Mouse (Mus musculus) heart, postnatal 10 days (tissue): ENCODE results near the gene Sumf2. TPM values are rescaled to one million over a fixed set of nuclear protein-coding genes. Genes with fewer than 3 reads are reported as not detected.
"Not testable (repeated sequence)": the region's sequence is repeated elsewhere in the genome, so short reads cannot be mapped to it uniquely, and the experiment has no call there.

Experiments used
- DNase-seq, 2 experiments: peaks; one replicate each; pipeline ENCODE4 v3.0.0; 2021
- intact Hi-C: fragments of 180-260 bp; cut with DNase I; formaldehyde crosslinking; loops from one replicate; pipeline ENCODE4 v1.15.1; 2025
- total RNA-seq, 2 experiments: library from RNA; stranded (reverse); gene quantifications; 2 replicates each; pipeline ENCODE4 v1.2.3; 2021

The Sumf2 gene
- total RNA-seq = 10 to 100 TPM; 15.2 to 15.6 TPM

DNA sequence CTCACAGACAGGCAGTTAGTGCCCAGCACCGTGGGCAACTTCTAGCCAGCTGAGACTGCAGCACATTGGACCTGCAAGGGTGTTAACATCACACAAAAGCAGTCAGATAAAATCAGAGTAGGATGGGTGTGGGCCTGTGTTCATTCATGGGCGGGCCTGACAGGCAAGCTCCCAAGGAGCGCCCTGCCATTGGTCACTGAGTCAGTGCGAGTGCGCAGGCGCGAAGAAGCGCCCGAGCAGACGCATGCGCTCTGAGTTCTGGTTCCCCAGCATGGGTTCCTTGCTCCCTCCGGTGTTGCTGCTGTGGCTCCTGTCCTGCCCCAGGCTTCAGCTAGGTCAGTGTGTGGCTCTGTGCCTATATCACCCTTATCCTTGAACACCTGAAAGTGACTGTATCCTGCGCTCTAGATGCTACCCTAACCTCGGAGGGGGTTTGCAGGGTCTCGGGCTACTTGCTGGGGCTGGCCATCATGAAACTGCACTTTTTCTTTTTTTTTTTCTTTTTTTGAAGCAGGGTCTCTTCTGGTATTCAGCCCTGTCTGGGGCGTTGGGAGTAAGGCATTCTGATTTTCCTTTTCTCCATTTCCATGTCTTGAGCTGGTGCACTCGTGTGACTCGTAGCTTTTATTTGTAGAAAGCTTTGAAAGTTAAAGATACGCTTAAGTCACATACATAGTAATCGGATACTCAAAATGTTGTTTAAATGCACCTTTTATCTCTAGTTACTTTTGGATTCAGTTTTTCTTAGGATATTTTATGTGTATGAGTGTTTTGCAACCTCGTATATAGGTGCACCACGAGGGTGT is at the start of gene Sumf2:
Gene Sumf2, plus strand, starts transcription at position 235 of the 806 bp plus-strand sequence.
- peak; percentile 97 to 98 for DNase-seq
- intact Hi-C loops = no loop called here

DNA sequence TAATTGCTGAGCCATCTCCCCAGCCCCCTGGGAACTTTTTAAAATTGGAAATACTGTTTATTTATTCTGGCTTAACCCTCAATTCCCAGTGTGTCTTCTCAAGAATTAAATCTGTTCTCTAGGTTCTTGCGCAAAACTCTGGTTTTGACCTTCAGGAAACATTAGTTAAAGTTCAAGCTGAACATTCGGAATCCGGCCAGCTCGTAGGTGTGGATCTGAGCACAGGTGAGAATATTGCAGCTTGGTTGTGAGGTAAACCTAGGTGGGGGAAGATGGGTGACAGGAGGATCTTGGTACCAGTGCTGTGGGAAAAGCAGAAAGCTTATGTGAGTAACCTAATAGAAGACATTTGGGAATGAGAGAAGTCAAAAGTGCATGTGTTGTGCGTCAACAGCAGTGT is 1.9 kb upstream of the Sumf2 start:
- intact Hi-C loops = no loop called here

DNA sequence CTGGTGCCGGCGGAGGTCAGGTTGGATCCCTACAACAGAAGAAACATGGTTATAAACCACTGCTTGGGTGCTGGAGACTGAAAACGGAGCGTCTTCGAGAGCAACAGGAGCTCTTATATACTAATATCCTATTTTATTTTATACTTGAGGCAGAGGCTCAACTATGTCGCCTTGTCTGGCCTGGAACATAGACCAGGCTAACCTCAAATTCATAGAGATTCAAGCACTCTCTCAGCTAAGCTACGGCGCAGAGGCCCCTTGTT is 703 bp downstream of the Sumf2 start:
- intact Hi-C loops = no loop called here
- no peak for DNase-seq

More for the DNA sequence above, 1.9 kb upstream of the Sumf2 start:
- no peak for DNase-seq

DNA sequence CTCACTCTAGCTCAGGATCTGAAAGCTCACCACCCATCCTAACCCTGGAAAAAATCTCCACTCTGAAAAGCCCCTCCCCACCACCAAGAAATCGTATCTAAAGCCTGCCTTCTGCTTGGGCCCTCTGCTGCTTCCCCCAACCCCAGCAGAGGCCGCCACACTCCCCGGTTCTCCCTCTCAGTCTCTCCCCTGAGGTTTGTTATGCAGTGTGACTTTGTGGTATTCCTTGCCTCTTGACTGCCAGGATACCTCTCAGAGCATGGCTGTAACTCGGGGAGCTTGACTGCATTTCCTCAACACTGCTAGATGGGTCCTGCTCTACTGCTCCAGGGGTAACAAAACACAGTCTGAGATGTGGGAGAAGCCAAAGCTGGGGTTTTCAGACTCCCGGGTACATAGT is 8.4 kb downstream of the Sumf2 start:
- intact Hi-C loops = no loop called here
- no peak for DNase-seq

DNA sequence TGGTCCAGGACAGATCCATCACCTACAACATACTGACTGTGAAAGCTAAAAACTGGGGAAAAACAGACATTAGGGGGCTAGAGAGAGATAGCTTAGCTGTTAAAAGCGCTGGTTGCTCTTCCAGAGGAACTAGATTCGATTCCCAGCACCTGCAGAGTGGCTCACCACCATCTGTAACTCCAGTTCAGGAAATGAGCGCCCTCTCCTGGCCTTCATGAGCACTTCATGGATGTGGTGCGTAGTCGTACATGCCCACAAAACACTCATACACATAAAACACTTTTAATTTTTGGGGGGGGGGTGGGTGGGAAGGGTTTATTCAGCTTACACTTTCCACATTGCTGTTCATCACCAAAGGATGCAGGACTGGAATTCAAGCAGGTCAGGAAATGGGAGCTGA is 9.6 kb downstream of the Sumf2 start:
- intact Hi-C loops = no loop called here
- DNase-seq = no peak

DNA sequence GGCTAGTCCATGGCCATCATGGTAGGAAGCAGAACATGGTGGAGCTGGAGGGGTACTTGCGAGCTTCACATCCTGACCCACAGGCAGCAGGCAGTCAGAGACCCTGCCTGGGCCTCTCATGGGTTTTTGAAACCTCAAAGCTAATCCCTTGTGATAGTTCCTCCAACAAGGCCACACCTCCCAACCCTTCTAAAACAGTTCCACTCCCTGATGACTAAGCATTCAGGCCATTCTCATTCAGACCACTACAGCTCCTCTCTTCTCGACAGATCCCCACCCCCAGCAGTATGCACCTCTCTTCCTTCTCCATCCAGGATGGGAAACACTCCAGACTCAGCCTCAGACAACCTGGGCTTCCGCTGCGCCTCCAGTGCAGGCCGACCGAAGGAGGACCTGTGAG is 15.5 kb downstream of the Sumf2 start:
- no peak for DNase-seq
- intact Hi-C loops = no loop called here

DNA sequence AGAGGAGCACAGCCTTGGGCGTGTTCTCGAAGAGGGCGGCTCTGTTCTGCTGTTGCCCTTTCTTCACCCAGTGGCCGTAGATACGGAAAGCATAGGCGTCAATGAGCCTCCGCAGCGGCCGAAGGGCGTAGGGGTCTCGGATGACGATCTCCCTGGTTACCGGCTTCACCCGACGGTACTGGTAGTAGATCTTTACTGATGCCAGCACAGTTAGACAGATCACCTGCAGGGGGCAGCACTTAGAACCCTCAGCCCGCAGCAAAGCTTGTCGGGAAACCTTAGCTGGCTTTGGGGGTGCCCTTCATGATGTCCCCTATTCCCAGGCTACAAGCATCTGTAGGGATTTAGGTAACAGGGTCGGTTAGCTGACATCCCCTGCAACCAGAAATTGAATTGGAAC is 17.7 kb downstream of the Sumf2 start:
- intact Hi-C loops = no loop called here
- peak; percentile 35 to 63 for DNase-seq

DNA sequence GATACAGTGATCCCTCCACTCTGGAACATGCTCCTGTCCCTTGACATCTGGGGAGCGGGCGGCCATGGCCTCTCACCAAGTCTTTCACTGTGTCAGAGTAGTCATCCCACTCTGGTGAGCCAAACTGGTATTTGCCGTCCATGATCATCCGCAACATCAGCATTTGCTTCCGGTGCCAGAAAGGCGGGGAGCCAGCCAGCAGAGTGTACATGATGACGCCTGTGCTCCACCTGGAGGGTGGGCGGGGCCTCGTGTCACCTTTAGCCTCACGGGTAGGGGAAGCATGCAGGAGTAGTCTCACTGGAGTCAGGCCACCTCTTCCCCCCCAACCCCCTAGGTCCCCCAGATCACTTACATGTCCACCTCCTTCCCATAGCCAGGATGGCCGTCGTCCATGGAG is 19.1 kb downstream of the Sumf2 start:
- intact Hi-C loops = no loop called here

DNA sequence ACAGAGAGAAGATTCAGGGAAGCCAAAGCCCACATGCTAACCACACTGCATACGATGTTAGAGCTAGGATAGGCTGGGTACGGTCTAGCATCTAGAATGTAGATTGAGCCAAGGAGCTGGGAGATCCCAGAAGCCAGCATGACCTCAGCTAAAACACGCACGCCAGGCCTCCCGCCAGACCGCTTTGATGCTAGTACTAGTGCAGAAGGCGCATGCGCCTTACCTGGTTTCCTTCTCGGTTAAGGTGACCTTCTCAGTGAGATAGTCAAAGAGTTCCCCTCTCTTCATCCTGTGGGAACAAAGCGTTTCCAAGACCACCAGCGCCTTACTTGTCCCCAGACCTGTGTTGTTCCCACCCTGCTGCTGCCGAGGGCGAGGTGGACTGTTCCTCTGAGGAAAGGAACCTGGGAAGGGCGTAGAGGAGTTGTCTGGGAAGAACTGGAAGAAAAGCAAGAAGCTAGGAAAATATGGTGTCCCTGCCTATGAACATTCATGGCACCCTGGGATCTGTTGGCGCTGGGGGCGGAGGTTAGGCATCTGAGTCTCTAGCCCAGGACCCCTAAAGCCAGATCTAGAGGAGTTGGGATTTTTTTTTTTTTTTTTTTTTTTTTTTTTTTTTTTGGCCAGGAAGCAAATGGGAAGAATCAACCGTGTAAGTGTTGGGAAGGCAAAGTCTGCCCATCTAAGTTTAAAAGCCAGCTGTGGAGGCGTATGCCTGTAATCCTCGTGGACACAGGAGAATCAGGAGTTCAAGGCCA is 22.6 kb downstream of the Sumf2 start:
- intact Hi-C loops = no loop called here
- DNase-seq = no peak

More for the DNA sequence above, 19.1 kb downstream of the Sumf2 start:
- no peak for DNase-seq

DNA sequence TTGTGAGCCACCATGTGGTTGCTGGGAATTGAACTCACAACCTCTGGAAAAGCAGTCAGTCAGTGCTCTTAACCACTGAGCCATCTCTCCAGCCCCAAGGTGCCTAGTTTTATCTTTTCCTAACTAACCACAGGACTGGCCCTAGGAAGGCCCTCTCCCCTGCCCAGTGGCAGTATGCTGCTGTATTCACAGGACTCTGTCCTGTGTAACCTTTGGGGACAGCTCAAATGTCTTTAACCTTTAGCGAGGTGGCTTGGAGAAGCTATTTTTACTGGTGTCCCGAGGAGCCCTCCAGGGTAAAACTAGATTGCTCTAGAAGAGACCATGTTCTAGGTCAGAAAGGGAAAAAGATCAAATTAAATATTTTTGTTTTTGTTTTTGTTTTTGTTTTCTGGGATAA is 24.5 kb downstream of the Sumf2 start:
- DNase-seq = no peak
- intact Hi-C loops = no loop called here

DNA sequence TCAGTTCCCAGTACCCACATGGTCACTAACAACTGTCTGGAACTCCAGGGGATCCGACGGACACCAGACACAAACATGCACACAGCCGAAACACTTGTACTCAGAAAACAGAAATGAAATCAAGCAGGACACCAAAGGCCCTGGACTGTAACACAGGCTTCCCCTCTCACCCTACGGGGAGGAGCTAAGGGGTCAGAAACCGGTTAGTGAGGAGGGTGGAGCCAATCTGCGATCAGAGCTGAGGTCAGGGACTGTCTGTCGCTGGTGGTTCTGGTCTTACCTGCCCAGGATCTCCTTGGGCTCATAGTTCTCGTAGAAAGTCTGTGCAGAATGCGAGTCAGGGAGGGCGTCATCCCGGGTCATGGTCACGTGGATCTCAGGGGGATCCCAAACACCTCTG is 27.2 kb downstream of the Sumf2 start:
- intact Hi-C loops = no loop called here
- no peak for DNase-seq

DNA sequence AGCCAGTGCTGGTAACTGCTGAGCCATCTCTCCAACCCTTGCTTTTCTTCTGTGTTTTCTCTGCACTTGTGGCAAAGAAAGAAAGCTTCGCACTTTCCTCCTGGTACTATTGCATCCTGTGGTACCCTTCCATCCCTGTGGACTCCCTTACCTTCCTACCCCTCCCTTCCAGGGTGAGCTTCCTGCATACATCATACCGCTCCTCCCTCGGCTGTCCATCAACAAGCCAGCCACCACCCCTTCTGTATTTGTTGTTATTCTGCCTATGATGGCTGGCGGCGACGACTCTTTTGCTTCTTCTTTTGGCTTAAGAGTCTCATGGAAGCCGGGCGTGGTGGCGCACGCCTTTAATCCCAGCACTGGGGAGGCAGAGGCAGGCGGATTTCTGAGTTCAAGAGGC is 28.3 kb downstream of the Sumf2 start:
- no peak for DNase-seq
- intact Hi-C loops = loop anchor here (5.0 kb wide), 1 partner anchor 148 kb away; the partner anchor contains the start of gene Nipsnap2

DNA sequence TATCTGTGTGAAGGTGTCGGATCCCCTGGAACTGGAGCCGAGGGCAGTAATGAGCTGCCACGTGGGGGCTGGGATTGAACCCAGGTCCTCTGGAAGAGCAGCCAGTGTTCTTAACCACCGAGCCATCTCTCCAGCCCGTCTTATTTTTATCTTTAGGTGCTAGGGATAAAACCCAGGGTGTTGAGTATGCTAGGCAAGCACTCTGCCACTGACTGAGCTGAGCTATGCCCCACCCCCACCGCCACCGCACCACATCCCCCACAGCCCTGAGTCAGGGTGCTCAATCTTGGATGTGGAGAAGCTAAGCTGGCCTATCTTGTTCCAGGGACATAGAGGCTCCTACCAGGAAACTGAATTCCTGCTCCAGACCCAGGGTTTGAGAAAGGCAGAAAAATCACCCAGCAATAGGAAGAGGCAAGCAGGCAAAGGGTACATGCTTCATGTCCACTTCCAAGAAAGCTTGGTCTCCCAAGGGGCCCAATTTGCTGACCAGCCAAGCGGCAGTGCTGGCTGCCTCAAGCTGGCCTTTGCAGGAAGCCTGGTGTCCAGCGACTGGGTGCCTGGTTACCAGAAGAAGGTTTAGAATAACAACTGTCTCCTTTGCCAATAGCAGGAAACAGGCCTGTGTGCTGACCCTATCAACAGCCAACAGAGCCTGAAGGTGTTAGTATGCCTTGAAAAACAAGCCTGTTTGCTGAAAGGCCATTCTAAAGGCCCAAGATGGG is 31.1 kb downstream of the Sumf2 start:
- peak; percentile 47 to 56 for DNase-seq
- intact Hi-C loops = loop anchor here (2.0 to 5.0 kb wide), 2 partner anchors 151 to 265 kb away; partner anchors contain the start of gene Nipsnap2

DNA sequence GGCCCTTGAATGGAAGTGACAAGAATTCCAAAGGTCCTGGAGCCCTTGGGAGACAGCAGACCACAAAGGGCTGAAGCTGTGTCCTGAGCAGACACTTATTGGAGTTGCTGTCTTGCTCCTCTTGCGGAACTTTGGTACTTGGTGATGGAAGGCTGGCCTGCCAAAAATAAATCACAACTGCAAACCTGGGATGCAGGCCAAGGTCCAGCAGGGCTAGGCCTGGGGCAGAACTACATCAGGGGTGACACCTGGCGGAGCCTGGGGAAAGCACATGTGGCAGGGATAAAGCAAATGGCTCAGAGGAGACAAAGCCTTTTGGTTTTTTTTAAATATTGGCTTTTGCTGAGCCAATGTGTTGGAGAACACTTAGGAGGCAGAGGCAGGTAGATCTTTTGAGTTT is 32.2 kb downstream of the Sumf2 start:
- peak; percentile 89 for DNase-seq
- intact Hi-C loops = loop anchor here (2.0 to 5.0 kb wide), 2 partner anchors 152 to 266 kb away; partner anchors contain the start of gene Nipsnap2

DNA sequence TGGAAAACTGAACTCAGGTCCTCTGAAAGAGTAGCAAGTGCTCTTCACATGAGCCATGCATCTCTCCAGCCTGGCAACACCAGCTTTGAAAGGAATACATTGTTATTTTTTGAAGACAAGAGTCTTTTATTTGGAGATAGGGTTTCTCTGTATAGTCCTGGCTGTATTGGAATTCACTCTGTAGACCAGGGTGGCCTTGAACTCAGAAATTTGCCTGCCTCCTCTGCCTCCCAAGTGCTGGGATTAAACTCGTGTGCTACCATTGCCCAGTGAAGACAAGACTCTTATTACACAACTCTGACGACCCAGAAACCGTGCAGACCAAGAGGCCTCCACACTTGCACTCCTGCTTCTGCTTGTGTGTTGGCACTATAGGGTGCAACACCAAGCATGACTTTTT is 33.1 kb downstream of the Sumf2 start:
- DNase-seq = no peak
- intact Hi-C loops = loop anchor here (2.0 to 5.0 kb wide), 2 partner anchors 153 to 267 kb away; partner anchors contain the start of gene Nipsnap2

DNA sequence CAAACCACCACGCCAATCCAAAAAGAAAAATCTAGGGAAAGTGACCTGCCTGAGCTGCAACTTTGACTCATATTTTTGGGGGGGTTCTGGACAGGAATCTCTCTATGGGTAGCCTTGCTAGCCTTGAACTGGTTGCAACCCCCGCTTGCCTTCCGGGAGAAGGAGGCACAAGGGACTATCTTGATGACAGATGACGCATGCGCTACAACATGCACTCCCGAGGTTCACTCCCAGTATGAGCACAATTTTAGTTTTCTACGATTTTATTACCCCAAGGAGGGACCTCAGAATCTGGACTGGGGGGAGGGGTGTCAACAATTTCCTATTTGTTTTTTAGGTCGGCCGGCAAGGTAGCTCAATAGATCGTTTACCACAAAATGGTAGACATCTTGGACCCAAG is 39.5 kb downstream of the Sumf2 start:
- intact Hi-C loops = no loop called here
- no peak for DNase-seq

DNA sequence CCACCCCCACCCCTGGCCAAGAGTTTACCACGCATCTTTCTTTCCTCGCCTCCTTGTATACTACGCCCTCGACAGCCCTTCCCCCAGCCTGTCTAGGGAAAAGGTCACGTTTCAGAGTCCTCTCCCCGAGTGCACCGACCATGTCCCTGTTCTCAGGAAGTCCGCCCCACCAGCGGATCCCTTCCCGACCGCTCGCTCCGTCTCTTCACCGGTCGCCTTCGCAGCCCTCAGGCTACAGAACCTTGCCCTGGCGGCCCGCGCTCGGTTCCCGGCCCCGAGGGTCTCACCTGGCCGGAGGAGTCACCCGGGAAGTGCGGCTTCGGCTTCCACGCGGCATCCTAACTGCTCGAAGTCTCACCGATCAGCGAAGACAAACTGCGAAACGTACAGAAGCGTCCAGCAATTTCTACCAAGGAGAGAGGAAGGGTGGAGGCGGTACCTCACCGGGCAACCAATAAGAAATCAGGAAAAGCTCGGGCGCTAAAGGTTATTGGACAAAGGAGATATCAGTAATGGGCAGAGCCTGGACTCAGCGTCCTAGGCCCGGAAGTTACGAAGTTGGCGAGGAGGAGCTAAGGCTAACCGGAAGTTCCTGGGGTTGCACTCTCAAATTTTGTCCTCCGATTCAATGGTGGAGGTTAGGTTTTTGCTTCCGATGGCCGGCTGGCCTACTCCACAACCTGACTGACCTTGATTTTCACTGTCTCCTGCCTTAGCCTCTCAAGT is 40.3 kb downstream of the Sumf2 start, which contains the start of gene Chchd2:
Gene Chchd2, minus strand, starts transcription at position 560 of the 726 bp plus-strand sequence.
- intact Hi-C loops = no loop called here
- DNase-seq = peak; percentile 97 to 98

DNA sequence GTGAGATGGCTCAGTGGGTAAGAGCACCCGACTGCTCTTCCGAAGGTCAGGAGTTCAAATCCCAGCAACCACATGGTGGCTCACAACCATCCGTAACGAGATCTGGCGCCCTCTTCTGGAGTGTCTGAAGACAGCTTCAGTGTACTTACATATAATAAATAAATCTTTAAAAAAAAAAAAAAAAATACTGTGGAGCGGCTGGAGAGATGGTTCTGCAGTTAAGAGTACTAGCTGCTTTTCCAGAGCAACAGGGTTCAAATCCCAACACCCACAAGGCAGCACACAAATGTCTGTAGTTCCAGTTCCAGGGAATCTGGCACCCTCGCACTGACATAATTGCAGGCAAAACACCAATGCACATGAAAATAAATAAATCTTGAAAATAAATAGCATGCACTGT is 43.6 kb downstream of the Sumf2 start:
- intact Hi-C loops = not testable (repeated sequence)

DNA sequence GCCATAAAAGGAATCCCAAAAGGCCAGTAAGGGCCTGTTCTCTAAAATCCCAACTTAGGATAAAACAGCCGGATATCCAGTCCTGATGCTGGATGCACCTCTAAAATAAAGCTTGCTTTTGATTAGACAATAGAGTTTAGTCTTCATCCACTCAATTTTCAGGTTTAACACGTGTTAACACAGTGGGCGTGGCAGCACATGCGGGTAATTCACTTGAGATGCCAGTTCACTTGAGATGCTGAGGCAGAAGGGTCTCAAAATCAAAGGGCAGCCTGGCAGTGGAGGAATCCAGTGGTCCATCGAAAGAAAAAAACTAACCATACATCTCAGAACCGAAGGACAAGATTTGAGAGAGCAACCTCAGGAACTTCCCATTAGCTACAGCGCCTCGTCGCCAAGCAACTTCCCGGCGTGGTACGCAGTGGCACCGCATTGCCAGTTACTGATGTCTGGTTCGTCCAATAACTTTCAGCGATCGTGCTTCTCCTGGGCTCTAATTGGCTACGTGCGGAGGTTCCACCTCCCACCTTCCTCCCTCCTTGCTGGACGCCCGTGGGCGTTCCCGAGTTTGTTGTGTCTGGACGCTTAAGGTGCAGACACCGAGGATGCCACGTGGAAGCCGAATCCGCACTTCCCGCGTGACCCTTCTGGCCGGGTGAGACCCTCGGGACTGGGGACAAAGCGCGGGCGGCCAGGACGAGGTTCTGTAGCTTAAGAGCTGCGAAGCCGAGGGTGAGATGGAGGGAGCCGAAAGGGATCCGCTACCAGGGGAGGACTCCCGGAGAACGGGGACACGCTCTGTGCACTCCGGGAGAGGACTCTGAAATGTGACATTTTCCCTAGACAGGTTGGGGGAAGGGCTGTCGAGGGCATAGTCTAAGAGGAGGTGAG is 48.7 kb downstream of the Sumf2 start, which contains the start of gene Zbed5:
Gene Zbed5, plus strand, starts transcription at position 526 of the 891 bp plus-strand sequence.
- intact Hi-C loops = no loop called here
- DNase-seq = peak; percentile 92 to 94

More for the DNA sequence above, 43.6 kb downstream of the Sumf2 start:
- DNase-seq = not testable (repeated sequence)
